Mouse (Mus musculus) small intestine, adult 2 months (tissue): ENCODE data around the gene Wfdc21.

ENCODE experiments used
- CTCF ChIP-seq: fragments of 200-500 bp; IDR thresholded peaks from 2 replicates; pipeline ENCODE4 v1.5.1; 2012; ENCODE audit warnings: low read depth, mild to moderate bottlenecking, control low read depth, inconsistent platforms, low read length, moderate library complexity, mixed read lengths; ENCODE audit not compliant: insufficient replicate concordance, insufficient read length; ENCODE audit errors: extremely low read depth
- POLR2A ChIP-seq: fragments of 200-500 bp; IDR thresholded peaks from 2 replicates; pipeline ENCODE4 v1.6.1; 2012; ENCODE audit warnings: low read depth, mild to moderate bottlenecking, control low read depth, inconsistent platforms, low read length, moderate library complexity

GRCm38 (mm10) chr11:83783931-83784600, 37.3 kb downstream of the Wfdc21 start:
- no peak for TF ChIP-seq CTCF
- no peak for TF ChIP-seq POLR2A
